Mouse (Mus musculus): ENCODE data around the gene Polq. TPM values are rescaled to one million over a fixed set of nuclear protein-coding genes. Genes with fewer than 3 reads are reported as not detected.
"Not testable (repeated sequence)": the region's sequence is repeated elsewhere in the genome, so short reads cannot be mapped to it uniquely, and the experiment has no call there.

The Polq gene
- total RNA-seq, 1 experiment from 2014 or later, result 1.8 TPM

DNA sequence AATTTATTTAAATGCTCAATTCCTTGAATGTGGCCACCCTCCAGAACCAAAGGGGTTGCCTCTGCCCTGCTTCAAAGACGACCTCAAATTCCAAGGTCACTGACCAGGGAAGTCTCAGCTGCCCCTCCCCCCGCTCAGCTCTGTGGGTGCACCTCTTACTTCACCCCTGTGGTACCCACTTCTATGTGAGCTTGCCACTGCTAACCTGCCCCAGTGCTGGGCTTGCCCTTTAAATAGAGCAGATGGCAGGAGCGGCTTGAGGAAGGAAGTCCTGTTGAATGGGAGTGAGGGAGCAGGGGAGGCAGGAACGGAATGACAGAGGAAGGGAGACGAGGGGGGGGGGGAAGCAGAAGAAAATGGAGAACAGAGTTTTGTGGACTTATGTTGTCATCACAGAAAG lies 97.2 kb downstream of the Polq start:
- DNase-seq, result peak; percentile 14

DNA sequence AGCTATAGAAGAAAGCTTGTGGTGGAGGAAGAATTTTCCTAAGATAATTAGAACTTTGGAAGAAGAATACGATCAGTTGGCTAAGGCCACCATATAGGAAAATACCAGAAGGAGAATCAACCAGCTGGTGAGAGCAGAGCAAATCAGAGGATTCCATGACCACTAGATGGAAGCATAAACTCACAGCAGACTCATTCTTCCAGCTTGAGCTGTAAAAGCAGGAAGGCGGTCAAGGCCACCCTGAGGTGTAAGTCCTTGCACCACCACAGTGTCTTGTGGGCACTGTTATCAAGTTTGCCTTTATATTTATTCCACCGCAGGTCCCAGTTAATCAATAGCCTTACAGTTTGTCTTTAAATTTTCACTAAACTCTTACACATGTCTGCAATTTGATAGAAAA lies 97.7 kb downstream of the Polq start:
- DNase-seq, result peak; percentile 77

DNA sequence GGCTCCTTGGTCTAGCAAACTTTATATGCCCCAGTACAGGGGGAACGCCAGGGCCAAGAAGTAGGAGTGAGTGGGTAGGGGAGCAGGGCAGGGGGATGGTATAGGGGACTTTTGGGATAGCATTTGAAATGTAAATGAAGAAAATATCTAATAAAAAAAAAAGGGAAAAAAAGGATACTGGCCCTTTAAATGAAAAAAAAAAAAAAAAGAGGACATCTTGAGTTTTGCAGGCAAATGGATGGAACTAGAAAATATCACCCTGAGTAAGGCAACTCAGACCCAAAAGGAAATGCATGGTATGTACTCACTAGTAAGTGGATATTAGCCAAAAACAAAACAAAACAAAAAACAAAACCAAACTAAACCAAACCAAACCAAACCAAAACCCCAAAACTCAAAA lies 113.6 kb downstream of the Polq start:
- not testable (repeated sequence) for DNase-seq

Other genes with a start within 250 kb of the Polq start
- 2.6 and 5.3 TPM in 2 replicates for gene Slc15a2, start 226.8 kb upstream of the Polq start, total RNA-seq (2021)
- 15.3 and 17.5 TPM in 2 replicates for gene Iqcb1, start 183.4 kb upstream of the Polq start, total RNA-seq (2021)
- 2.1 and 2.4 TPM in 2 replicates for gene Eaf2, start 136.8 kb upstream of the Polq start, total RNA-seq (2021)
- 59.7 and 63.3 TPM in 2 replicates for gene Golgb1, start 136.6 kb upstream of the Polq start, total RNA-seq (2021)
- 12.2 and 27.7 TPM in 2 replicates for gene Hcls1, start 76.8 kb upstream of the Polq start, total RNA-seq (2021)
- 0.26 and 0.83 TPM in 2 replicates for gene Fbxo40, start 21.3 kb upstream of the Polq start, total RNA-seq (2021)

All from adrenal gland, postnatal 14 days (tissue).